ENCODE assay signal across 13 mouse cellular contexts in genomic region chr2:29451368-29451999, GRCm38 (mm10).
DNase-seq lines count a peak whose midpoint lies in the region; ATAC-seq and TF ChIP-seq lines count a peak whose summit lies in the region.
"Had no signal": no experiment of that assay in that cellular context is flagged by ENCODE, and none has a peak within 500 bp of the region (broad histone marks: within the 10 kb centered on the region; RNA-seq: fewer than 3 reads in every experiment).

No protein-coding gene starts in this region.

- no peaks in the 10 kb centered on the region for H3K9me3 ChIP-seq in forebrain, embryonic 16.5 days (ENCODE audit: control insufficient read depth, low read length)
- H3K9me3 ChIP-seq in forebrain, embryonic 13.5 days (replicated peaks), result no peaks in the 10 kb centered on the region
- no peaks in the 10 kb centered on the region for H3K9me3 ChIP-seq in midbrain, embryonic 13.5 days
- H3K9me3 ChIP-seq in midbrain, embryonic 15.5 days, result no peaks in the 10 kb centered on the region
- no peaks in the 10 kb centered on the region for H3K9me3 ChIP-seq in hindbrain, postnatal 0 days (ENCODE audit: low read length)
- H3K9me3 ChIP-seq in kidney, embryonic 16.5 days (ENCODE audit: low read length), result no peaks in the 10 kb centered on the region
- H3K9me3 ChIP-seq: heart, embryonic 10.5 days; limb, embryonic 15.5 days; neural tube, embryonic 15.5 days had no signal

- TF ChIP-seq CTCF in hindbrain, postnatal 0 days (IDR thresholded peaks at IDR 0.05; ENCODE audit: low read depth), result no peak

- no peak overlapping the region for H3K4me2 ChIP-seq in forebrain, embryonic 16.5 days (ENCODE audit: low read length)
- no peak overlapping the region for H3K4me2 ChIP-seq in forebrain, embryonic 13.5 days
- no peak overlapping the region for H3K4me2 ChIP-seq in midbrain, embryonic 13.5 days (replicated peaks)
- H3K4me2 ChIP-seq in midbrain, embryonic 15.5 days, result no peak overlapping the region
- no peak overlapping the region for H3K4me2 ChIP-seq in hindbrain, postnatal 0 days (ENCODE audit: low read depth, low read length)
- H3K4me2 ChIP-seq in kidney, embryonic 16.5 days (replicated peaks; ENCODE audit: low read depth, low read length), result no peak overlapping the region
- H3K4me2 ChIP-seq: limb, embryonic 15.5 days; neural tube, embryonic 15.5 days had no signal

- peak; percentile 44 for DNase-seq in hindbrain, postnatal 0 days (ENCODE audit: low spot score)
- DNase-seq in right cerebral cortex, adult 2 months (ENCODE audit: low spot score in 2 of 2), result peak; percentile 61 to 67
- DNase-seq in cerebellum, adult 9-10 months, result no peak
- DNase-seq: B cell, adult 2 months; kidney, postnatal 25 days had no signal

- no peak overlapping the region for H3K9ac ChIP-seq in forebrain, embryonic 16.5 days (replicated peaks; ENCODE audit: low read depth, low read length)
- no peak overlapping the region for H3K9ac ChIP-seq in forebrain, embryonic 13.5 days
- no peak overlapping the region for H3K9ac ChIP-seq in midbrain, embryonic 13.5 days (replicated peaks)
- H3K9ac ChIP-seq in midbrain, embryonic 15.5 days, result no peak overlapping the region
- H3K9ac ChIP-seq in hindbrain, postnatal 0 days (replicated peaks; ENCODE audit: low read length), result no peak overlapping the region
- H3K9ac ChIP-seq in kidney, embryonic 16.5 days (replicated peaks; ENCODE audit: low read length), result no peak overlapping the region
- H3K9ac ChIP-seq: limb, embryonic 15.5 days; neural tube, embryonic 15.5 days had no signal

- peak; percentile 64 for ATAC-seq in forebrain, embryonic 16.5 days
- no peak; the same call in 1 of the 2 replicates for ATAC-seq in forebrain, embryonic 13.5 days
- 0 out of 2 replicates have a peak, but pooled peaks have one; percentile 35 for ATAC-seq in midbrain, embryonic 13.5 days
- ATAC-seq in midbrain, embryonic 15.5 days (replicated peaks), result no peak
- ATAC-seq in hindbrain, postnatal 0 days, result peak; percentile 47; the same call in 1 of the 2 replicates
- ATAC-seq in kidney, embryonic 16.5 days (ENCODE audit: low FRiP score, low TSS enrichment), result no peak

- no peak overlapping the region for H3K27ac ChIP-seq in forebrain, embryonic 16.5 days (ENCODE audit: low read length)
- H3K27ac ChIP-seq in forebrain, embryonic 13.5 days, result no peak overlapping the region
- no peak overlapping the region for H3K27ac ChIP-seq in midbrain, embryonic 13.5 days
- no peak overlapping the region for H3K27ac ChIP-seq in midbrain, embryonic 15.5 days
- no peak overlapping the region for H3K27ac ChIP-seq in hindbrain, postnatal 0 days
- H3K27ac ChIP-seq in kidney, embryonic 16.5 days (ENCODE audit: low read length), result no peak overlapping the region
- H3K27ac ChIP-seq: heart, embryonic 10.5 days; limb, embryonic 15.5 days; neural tube, embryonic 15.5 days had no signal

- H3K27me3 ChIP-seq in forebrain, embryonic 16.5 days (replicated peaks; ENCODE audit: control insufficient read depth, insufficient read depth, low read length), result no peaks in the 10 kb centered on the region
- no peaks in the 10 kb centered on the region for H3K27me3 ChIP-seq in forebrain, embryonic 13.5 days
- H3K27me3 ChIP-seq in midbrain, embryonic 13.5 days, result no peaks in the 10 kb centered on the region
- H3K27me3 ChIP-seq in midbrain, embryonic 15.5 days (replicated peaks), result no peaks in the 10 kb centered on the region
- H3K27me3 ChIP-seq in hindbrain, postnatal 0 days (ENCODE audit: insufficient read depth, low read length), result no peaks in the 10 kb centered on the region
- H3K27me3 ChIP-seq in kidney, embryonic 16.5 days (ENCODE audit: insufficient read depth, low read length), result no peaks in the 10 kb centered on the region
- H3K27me3 ChIP-seq: limb, embryonic 15.5 days; neural tube, embryonic 15.5 days had no signal

- peaks cover 47% of the 10 kb centered on the region for H3K4me1 ChIP-seq in forebrain, embryonic 16.5 days (replicated peaks; ENCODE audit: control insufficient read depth, insufficient read depth, low read length)
- peaks cover 79% of the 10 kb centered on the region for H3K4me1 ChIP-seq in forebrain, embryonic 13.5 days
- H3K4me1 ChIP-seq in midbrain, embryonic 13.5 days (replicated peaks), result peaks cover 82% of the 10 kb centered on the region
- peaks cover 45% of the 10 kb centered on the region for H3K4me1 ChIP-seq in midbrain, embryonic 15.5 days
- peaks cover 13% of the 10 kb centered on the region for H3K4me1 ChIP-seq in hindbrain, postnatal 0 days (ENCODE audit: insufficient read depth, low read length)
- 0 out of 2 replicates have a peak, but pooled peaks cover 3% of the 10 kb centered on the region for H3K4me1 ChIP-seq in kidney, embryonic 16.5 days (ENCODE audit: insufficient read depth, low read length)
- H3K4me1 ChIP-seq: limb, embryonic 15.5 days had no signal

- WGBS in forebrain, embryonic 16.5 days, result 50% methylated on average over 14 of the region's 14 CpGs
- 63% methylated on average over 14 of the region's 14 CpGs for WGBS in forebrain, embryonic 13.5 days
- 62% methylated on average over 13 of the region's 14 CpGs for WGBS in midbrain, embryonic 13.5 days
- 48% methylated on average over 13 of the region's 14 CpGs for WGBS in midbrain, embryonic 15.5 days
- 44% methylated on average over 14 of the region's 14 CpGs for WGBS in hindbrain, postnatal 0 days
- 86% methylated on average over 13 of the region's 14 CpGs for WGBS in kidney, embryonic 16.5 days

- H3K4me3 ChIP-seq in forebrain, embryonic 16.5 days (replicated peaks; ENCODE audit: low read length), result no peak overlapping the region
- H3K4me3 ChIP-seq in forebrain, embryonic 13.5 days, result no peak overlapping the region
- H3K4me3 ChIP-seq in midbrain, embryonic 13.5 days (replicated peaks), result no peak overlapping the region
- no peak overlapping the region for H3K4me3 ChIP-seq in midbrain, embryonic 15.5 days
- H3K4me3 ChIP-seq in hindbrain, postnatal 0 days (ENCODE audit: low read length), result no peak overlapping the region
- H3K4me3 ChIP-seq in kidney, embryonic 16.5 days (ENCODE audit: low read length), result no peak overlapping the region
- H3K4me3 ChIP-seq: heart, embryonic 10.5 days; limb, embryonic 15.5 days; neural tube, embryonic 15.5 days had no signal

- H3K36me3 ChIP-seq in forebrain, embryonic 16.5 days (ENCODE audit: control insufficient read depth, insufficient read depth), result no peaks in the 10 kb centered on the region
- H3K36me3 ChIP-seq in forebrain, embryonic 13.5 days (ENCODE audit: poor library complexity, severe bottlenecking), result no peaks in the 10 kb centered on the region
- H3K36me3 ChIP-seq in midbrain, embryonic 13.5 days, result no peaks in the 10 kb centered on the region
- H3K36me3 ChIP-seq in midbrain, embryonic 15.5 days (replicated peaks), result no peaks in the 10 kb centered on the region
- no peaks in the 10 kb centered on the region for H3K36me3 ChIP-seq in hindbrain, postnatal 0 days (ENCODE audit: insufficient read depth, low read length)
- H3K36me3 ChIP-seq in kidney, embryonic 16.5 days (ENCODE audit: insufficient read depth, low read length), result no peaks in the 10 kb centered on the region
- H3K36me3 ChIP-seq: heart, embryonic 10.5 days; limb, embryonic 15.5 days; neural tube, embryonic 15.5 days had no signal

Comparison
In these comparisons a context has a peak if more than half of its experiments do, and no peak if none do; other contexts are left out.
1. ATAC-seq: peak in forebrain, embryonic 16.5 days (single experiment), midbrain, embryonic 13.5 days (single experiment) and hindbrain, postnatal 0 days (single experiment); none in forebrain, embryonic 13.5 days (single experiment), midbrain, embryonic 15.5 days (single experiment) and kidney, embryonic 16.5 days (single experiment).